Mouse (Mus musculus): ENCODE measurements around the gene Kif1c. TPM values are rescaled to one million over a fixed set of nuclear protein-coding genes. Genes with fewer than 3 reads are reported as not detected.
"Not testable (repeated sequence)": the region's sequence is repeated elsewhere in the genome, so short reads cannot be mapped to it uniquely, and the experiment has no call there.

The Kif1c gene
- total RNA-seq, 2 experiments from 2014 or later, result 238 to 241 TPM

DNA sequence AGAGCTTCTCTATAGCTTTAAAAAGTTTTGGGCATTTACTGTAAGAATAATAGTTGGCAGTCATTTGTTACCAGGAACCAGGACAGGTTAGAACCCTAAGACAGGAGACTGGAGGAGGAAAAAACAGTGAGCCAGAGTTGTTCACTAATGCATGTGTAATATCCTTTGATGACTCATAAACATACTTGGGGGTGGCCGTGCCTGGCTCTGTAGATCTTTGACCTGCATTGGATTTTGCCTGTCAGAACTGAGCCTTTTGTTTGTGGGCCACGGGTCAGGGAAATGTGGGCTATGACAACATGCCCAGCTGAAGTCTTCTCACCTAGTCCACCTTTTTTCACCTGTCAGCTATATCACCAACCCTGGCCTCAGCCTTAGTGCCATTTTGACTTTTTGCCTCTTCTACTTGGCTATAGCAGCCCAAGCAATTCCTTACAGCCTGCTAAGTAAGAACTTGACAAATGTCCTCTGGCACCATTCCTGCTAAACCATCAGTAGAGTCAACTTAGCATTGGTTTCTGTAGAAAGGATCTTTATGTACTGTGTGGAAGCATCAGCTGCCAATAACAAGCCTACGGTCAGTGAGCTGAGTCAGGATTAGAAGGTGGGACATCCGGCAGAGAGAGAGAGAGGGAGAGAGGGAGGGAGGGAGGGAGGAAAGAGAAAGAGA lies 47.7 kb downstream of the Kif1c start:
- DNase-seq, result no peak

DNA sequence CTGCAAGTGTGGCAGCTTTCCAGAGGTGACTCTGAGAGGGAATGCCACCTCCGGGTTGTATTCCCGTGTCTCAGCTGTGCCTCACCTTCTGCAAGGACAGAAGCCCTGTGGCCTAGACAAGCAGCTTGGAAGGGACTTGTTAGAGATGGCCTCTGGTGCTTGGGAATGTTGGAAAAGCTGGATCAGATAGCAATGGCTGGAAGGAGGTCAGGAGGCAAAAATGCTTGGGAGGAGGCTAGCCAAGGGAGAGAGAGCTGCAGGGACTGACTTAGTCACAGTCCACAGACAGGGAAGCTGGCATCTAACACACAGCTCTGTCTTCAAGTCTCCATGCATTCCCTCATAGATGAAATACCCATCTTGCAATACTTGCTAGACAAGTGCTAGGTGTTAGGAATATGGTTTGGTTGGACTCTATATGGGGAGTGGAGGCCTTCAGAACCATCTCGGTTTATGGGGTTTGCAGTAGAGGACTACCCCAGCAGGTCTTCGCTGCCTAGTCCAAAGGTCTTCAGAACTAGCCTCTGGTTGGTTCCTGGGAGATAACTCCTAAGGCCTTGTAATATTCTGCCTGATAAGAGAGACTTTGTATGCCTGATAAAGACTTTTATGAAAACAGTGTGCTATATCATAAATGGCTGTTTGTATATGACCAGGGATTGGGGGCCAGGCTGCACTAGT lies 52.1 kb downstream of the Kif1c start:
- no peak for DNase-seq

DNA sequence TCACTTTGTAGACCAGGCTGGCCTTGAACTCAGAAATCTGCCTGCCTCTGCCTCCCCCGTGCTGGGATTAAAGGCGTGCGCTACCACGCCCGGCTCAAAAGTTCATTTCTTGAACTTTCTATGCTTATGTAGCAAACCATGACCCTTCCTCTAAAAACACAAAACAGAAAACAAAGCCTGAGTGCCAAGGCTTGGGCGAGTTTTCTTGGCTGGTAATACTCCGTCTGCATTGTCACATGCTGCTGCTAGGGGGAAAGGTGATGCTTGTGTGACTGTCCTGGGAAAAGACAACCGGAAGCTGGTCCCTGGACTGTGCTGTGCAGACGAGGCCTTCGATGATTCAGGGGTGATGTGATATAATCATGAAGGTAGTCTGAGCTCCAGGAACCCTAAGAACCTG lies 52.8 kb downstream of the Kif1c start:
- no peak for DNase-seq

DNA sequence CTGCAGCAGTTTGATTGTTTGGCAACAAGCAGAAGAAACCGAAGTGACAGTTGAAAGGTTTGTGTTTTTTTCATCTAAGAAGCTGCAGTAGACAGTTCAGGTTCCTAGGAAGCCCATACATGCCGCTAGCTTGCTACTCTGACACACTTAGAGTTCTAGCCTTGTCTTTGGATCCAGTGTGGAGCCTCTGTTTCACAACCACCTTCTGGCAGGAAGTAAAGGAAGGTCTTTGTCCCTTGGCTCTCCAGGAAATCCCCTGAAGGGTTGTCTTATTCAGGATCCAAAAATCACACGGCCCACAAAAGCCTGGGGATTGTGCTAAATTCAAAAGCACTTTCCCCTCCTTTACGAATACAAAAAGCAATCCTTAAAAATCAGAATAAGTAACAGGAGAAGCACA lies 54.1 kb downstream of the Kif1c start:
- DNase-seq, result no peak

DNA sequence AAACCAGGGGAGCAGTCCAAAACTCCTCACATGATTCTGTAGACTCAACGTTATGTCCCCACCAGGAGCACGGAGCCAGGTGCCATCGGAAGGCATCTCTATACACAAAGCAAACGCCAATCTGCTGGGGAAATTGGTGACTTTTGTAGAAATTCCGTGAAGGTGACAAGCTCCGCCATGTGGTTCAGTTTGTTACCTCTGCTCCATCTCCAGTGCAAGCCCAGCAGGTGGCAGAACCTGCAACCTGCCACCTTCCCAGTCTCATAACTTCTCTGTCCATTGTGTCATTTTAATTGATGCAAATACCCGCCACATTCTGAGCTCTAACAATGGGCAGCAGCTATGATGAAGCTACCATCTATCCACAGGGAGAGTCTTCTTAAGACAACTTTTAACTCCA lies 54.6 kb downstream of the Kif1c start:
- DNase-seq, result no peak

DNA sequence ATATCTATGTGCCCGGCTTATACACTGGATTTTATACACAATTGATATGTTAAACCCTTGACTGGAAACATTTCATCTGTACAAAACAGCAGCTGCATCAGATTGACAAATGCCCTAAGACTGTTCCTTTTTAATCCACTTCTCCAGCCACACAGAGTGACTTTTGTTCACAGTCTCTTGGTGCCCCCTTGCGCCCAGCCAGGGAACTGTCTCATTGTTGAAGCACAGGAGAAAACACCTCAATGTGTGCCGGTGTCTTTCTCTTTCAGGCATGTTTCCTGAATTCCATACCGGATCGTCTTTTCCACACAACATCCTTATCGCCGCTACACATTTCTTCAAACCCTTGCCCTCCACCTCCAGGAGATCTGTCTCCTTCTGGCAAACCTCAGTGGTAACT lies 55.3 kb downstream of the Kif1c start:
- peak; percentile 87 for DNase-seq

DNA sequence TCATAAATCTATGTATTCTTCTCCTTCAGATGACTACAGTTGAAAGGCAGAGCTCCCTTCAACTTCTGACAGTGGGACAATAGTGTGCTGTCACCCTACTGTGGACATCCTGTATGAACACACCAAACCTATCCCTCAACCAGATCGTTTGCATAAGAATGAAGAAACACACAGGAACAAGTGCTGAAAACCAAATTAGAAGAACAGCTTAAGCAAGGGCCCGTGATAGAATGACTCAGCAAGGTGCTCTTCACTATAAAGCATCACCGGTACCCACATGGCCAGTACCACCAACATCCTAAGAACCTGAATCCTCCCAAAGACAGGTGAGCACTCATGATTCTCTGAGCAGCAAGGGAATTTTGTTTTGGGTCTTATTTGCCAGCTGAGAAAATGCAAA lies 60.1 kb downstream of the Kif1c start:
- DNase-seq, result not testable (repeated sequence)

DNA sequence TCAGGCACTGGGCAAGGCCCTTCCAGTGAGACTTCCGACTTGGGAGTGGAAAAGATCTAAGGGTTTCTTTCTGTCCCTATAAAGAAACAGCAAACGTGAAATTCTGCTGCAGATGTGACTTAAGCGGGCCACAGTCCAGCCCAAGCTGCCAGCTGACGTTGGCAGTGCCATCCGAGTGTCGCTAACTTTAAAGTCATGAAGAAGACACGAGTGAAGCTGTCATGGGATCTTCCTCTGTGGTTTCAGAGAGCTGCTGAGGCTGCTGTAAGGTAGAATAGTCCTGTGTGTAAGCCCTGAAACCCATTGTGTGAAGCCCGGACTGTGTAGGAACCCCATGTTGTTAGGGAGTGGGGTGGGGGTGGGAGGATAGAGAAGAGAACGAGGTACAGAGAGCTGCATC lies 62.3 kb downstream of the Kif1c start:
- no peak for DNase-seq

DNA sequence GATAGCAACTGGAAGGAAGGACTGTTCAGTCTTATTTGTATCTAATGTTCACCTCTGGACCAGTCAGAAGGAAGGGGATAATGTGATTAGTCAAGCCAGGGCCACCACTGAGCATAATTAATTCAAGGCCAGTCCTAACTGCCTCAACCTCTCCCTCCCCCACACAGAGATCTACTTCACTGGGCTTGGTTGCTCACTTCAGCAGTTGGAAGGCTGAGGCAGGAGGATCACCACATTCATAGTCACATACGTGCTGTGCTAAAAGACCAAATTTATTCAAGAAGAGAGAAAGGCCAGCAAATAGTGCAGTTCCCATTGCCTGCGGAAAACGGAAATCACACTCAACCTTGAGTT lies 63.2 kb downstream of the Kif1c start:
- DNase-seq, result no peak

DNA sequence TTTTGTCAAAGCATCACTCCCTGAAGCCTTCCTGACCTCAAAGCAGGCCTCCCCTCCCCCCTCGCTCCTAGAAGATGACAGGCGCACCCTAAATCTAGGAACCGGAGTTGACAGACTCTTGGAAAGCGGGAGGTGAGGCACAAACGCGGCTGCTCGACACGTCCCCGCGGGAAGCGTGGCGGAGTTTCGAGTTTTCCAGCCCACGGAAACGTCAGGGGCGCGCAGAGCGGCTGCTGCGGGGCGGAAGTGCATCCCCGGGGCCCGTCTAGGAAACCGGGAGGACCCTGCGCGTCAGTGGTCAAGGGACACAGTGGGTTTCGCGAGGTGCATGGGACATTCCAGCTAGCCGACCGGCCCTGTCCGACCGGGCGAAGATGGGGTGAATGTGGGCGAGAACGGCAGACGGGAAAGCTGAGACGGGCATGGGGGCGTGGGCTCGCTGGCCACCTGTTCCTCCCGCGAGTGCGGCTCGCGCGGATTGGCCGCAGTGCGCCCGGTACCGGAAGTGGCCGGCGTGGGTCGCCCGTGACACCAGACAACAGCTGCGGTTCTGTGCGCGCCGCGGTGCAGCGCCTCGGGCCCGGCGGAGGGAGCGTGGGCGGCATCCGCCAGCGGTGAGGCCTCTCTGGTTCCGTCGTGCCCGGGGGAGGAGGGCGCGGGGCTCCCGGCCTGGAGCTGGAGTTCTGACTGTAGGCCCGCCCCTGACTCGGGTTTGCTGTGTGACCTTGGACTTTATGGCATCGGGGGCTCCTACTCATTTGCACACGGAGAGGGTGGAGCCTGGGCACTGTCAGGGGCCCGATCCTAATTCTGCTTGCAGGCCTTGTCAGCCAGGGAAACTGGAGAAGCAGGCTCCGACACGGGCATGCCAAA lies 63.8 kb downstream of the Kif1c start, which contains the start of gene Zfp3:
TSS of gene Zfp3 (plus strand) at position 274 of the 873 bp plus-strand sequence.
- DNase-seq, result peak; percentile 82

DNA sequence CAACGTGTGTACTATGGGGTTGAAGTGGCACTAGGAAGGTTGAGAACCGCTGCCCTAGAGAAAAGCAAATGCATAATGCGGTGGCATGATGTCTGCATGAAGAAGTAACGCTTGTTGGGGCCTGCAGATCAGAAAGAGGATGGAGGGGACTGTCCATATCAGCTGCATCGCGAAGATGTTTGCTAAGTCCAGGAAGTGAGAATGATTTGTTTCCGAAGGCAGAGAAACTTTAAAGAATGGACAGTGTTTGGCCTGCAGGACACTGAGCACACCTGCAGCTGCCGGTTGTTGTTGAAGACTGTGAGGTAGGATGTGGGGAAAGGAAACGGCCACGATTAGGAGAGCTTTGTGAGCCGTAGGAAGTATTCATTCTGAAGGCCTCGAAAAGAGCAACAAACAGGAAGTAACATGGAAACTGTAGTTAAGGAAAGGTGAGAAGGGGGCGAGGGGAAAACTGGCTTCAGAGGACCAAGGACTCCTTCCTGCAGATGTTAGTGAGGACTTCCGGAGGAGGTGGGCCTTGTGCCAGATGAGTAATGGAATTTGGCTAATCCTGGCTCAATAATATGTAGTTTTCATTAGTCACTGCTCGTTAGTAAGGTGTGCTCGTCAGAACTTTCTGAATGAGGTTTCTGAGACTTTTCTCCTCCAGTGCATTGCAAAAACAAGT lies 65.6 kb downstream of the Kif1c start:
- DNase-seq, result peak; percentile 65

DNA sequence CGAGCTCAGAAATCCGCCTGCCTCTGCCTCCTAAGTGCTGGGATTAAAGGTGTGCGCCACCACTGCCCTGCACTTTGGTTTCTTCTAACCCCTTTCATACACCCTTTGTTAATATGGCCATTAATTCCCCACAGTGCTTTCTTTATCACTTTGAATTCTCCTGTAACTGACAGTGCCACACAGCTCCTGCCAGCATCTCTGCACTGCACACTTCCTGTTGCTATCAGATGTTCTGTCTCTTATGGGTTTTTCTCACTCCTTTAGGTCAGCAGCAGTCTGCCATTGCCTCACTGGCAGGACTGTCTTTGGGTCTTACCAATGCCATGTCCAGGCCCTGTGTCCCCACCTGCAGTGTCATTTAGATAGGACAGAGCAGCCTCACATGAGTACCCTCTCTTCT lies 70.5 kb downstream of the Kif1c start:
- no peak for DNase-seq

DNA sequence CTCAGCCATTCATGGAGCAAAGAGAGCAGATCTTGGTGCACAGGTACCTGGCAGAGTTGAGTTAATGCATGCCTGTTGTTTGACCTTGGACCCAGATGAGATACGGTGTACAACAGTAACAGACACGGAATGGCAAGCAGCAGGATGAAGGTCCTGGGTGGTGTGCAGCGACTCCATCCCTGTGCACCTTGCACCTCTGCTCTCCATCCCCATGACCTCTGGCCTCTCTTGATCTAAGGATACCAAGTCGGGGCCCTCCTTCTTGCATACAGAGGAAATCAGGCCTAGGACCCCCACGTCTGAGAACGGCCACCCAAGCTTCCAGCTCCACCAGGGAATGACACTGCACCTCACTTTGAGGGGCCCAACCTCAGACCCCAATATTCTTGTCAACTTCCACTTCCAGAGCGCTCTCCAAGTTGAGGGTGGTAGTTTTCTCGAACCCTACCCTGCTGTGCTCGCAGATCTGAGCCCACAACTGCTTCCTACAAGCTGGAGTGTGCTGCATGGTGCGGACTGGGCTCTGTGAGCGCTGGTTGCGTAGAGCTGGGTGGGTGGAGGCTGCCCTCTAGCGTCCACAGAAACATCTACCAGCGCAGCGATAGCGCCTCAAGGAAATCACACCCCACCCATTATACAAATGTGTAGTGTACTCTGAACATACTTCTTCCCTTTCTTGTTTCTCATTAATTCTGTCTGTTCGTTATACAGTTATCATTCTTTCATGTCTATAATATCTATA lies 76.7 kb downstream of the Kif1c start:
- DNase-seq, result peak; percentile 76

DNA sequence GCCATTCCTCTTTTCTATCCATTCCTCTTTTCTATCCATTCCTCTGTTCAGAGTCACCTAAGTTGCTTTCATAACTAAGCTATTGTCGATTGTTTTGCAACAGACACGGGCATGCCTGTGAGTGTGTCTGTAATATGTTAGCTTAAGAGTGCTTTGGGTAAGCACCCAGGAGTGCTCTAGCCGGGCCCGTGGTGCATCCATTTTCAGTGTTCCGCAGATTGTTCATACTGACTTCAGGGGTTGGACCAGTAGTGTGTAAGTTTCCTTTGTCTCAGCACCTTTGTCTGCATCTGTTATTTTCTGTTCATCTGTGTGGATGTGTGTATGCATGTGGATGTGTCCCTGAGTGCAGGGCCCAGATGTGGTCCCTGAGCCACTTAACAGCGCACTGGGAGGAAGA lies 77.3 kb downstream of the Kif1c start:
- no peak for DNase-seq

DNA sequence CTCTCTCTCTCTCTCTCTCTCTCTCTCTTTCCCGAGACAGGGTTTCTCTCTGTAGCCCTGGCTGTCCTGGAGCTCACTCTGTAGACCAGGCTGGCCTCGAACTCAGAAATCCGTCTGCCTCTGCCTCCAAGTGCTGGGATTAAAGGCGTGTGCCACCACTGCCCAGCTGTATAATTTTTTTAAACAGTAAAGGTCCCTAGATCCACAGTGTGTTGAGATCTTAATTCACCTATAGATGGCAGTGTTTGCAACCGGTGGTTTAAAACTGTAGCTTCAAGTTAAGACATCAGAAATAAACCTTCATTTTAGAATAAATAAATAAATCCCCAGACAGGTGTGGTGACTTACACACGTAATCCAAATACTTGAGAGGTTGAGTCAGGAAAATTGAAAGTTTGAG lies 77.7 kb downstream of the Kif1c start:
- DNase-seq, result not testable (repeated sequence)

Small RNAs within 50 kb of the gene (microRNA-seq; reads per million reads assigned to microRNA genes)
- 0 reads per million in 2 experiments for gene Gm22760
- gene Mir6925, result 1.7 to 2.2 reads per million in 2 experiments

Other genes starting within 250 kb of the Kif1c start
- 10 to 100 TPM; 12.3 to 13.2 TPM for gene Med11, start 248.6 kb upstream of the Kif1c start, total RNA-seq (2021)
- 1 to 10 TPM in 1 of 2 experiments, under 1 TPM in 1; 0.92 to 2.0 TPM for gene Zmynd15, start 241.1 kb upstream of the Kif1c start, total RNA-seq (2021)
- 1 to 10 TPM; 6.2 to 6.5 TPM for gene Cxcl16, start 240.6 kb upstream of the Kif1c start, total RNA-seq (2021)
- gene Tm4sf5, start 195.3 kb upstream of the Kif1c start, total RNA-seq (2021), result 1 to 10 TPM; 1.7 to 2.5 TPM
- under 1 TPM in 1 of 2 experiments, not detected in 1; 0.43 TPM for gene Vmo1, start 185.9 kb upstream of the Kif1c start, total RNA-seq (2021)
- gene Gltpd2, start 181.4 kb upstream of the Kif1c start, total RNA-seq (2021), result not detected
- 100 to 1,000 TPM; 296 TPM for gene Psmb6, start 175.2 kb upstream of the Kif1c start, total RNA-seq (2021)
- not detected for gene Gm40193, start 167.6 kb upstream of the Kif1c start, total RNA-seq (2021)
- 1 to 10 TPM; 8.3 to 9.3 TPM for gene Pld2, start 160.5 kb upstream of the Kif1c start, total RNA-seq (2021)
- 10 to 100 TPM; 38.2 to 42.5 TPM for gene Mink1, start 137.7 kb upstream of the Kif1c start, total RNA-seq (2021)
- gene 4930544D05Rik, start 84.7 kb upstream of the Kif1c start, total RNA-seq (2021), result not detected
- not detected for gene Chrne, start 81.3 kb upstream of the Kif1c start, total RNA-seq (2021)
- gene Gp1ba, start 61.4 kb upstream of the Kif1c start, total RNA-seq (2021), result under 1 TPM; 0.16 to 0.26 TPM
- 10 to 100 TPM; 42.1 to 42.8 TPM for gene Rnf167, start 53.3 kb upstream of the Kif1c start, total RNA-seq (2021)
- 100 to 1,000 TPM; 311 to 313 TPM for gene Slc25a11, start 53.1 kb upstream of the Kif1c start, total RNA-seq (2021)
- gene Pfn1, start 45.9 kb upstream of the Kif1c start, total RNA-seq (2021), result 100 to 1,000 TPM; 572 to 580 TPM
- 1,000 to 10,000 TPM; 1,339 to 1,391 TPM for gene Eno3, start 43.3 kb upstream of the Kif1c start, total RNA-seq (2021)
- 10 to 100 TPM; 86.2 to 92.3 TPM for gene Spag7, start 31.1 kb upstream of the Kif1c start, total RNA-seq (2021)
- 10 to 100 TPM; 22.2 to 23.5 TPM for gene Camta2, start 12.4 kb upstream of the Kif1c start, total RNA-seq (2021)
- 1 to 10 TPM; 1.7 to 2.2 TPM for gene Inca1, start 393 bp upstream of the Kif1c start, total RNA-seq (2021)
- gene Zfp3, start 63.7 kb downstream of the Kif1c start, total RNA-seq (2021), result 10 to 100 TPM; 11.8 to 12.1 TPM
- not detected for gene Scimp, start 112.0 kb downstream of the Kif1c start, total RNA-seq (2021)
- 10 to 100 TPM; 34.7 to 38.0 TPM for gene Rabep1, start 144.2 kb downstream of the Kif1c start, total RNA-seq (2021)